Comparison of ENCODE assay signal across 21 mouse cellular contexts in genomic region chr3:58727601-58728000, GRCm38 (mm10).
"Had no signal": no experiment of that assay in that cellular context is flagged by ENCODE, and none has a peak within 500 bp of the region (broad histone marks: within the 10 kb centered on the region; RNA-seq: fewer than 3 reads in every experiment).

No protein-coding gene starts in this region.

- DNase-seq: kidney, adult 11 months; kidney, adult 18-20 months; kidney, adult 2 months; kidney, adult 8-10 months had no signal

- H3K27me3 ChIP-seq: heart, embryonic 12.5 days; heart, embryonic 13.5 days; heart, embryonic 15.5 days; hindbrain, embryonic 12.5 days; hindbrain, embryonic 13.5 days; hindbrain, embryonic 15.5 days; intestine, embryonic 15.5 days; kidney, embryonic 15.5 days had no signal

- H3K27ac ChIP-seq: heart, embryonic 13.5 days; heart, embryonic 15.5 days; hindbrain, embryonic 10.5 days; hindbrain, embryonic 12.5 days; hindbrain, embryonic 13.5 days; hindbrain, embryonic 14.5 days; hindbrain, embryonic 15.5 days; hindbrain, postnatal 0 days; intestine, embryonic 15.5 days; kidney, embryonic 15.5 days; kidney, postnatal 0 days; layer of hippocampus, adult 2 months had no signal

- H3K4me3 ChIP-seq: heart, embryonic 12.5 days; heart, embryonic 13.5 days; heart, embryonic 15.5 days; hindbrain, embryonic 10.5 days; hindbrain, embryonic 12.5 days; hindbrain, embryonic 13.5 days; hindbrain, embryonic 15.5 days; intestine, embryonic 15.5 days; kidney, embryonic 15.5 days; layer of hippocampus, adult 2 months had no signal

- ATAC-seq: hindbrain, postnatal 0 days; inflammation-experienced regulatory T-cells, adult 6 months; intestine, embryonic 15.5 days; intestine, embryonic 16.5 days; intestine, postnatal 0 days had no signal

- H3K9me3 ChIP-seq: heart, embryonic 12.5 days; heart, embryonic 13.5 days; heart, embryonic 15.5 days; hindbrain, embryonic 10.5 days; hindbrain, embryonic 12.5 days; hindbrain, embryonic 13.5 days; hindbrain, embryonic 15.5 days; intestine, embryonic 15.5 days; kidney, embryonic 15.5 days had no signal

- H3K9ac ChIP-seq: heart, embryonic 12.5 days; heart, embryonic 13.5 days; heart, embryonic 15.5 days; hindbrain, embryonic 12.5 days; hindbrain, embryonic 13.5 days; hindbrain, embryonic 14.5 days; hindbrain, embryonic 15.5 days; intestine, embryonic 15.5 days; kidney, embryonic 15.5 days had no signal

- H3K4me1 ChIP-seq: heart, embryonic 12.5 days; heart, embryonic 13.5 days; heart, embryonic 15.5 days; hindbrain, embryonic 15.5 days; intestine, embryonic 15.5 days; kidney, embryonic 15.5 days had no signal

- H3K4me2 ChIP-seq: heart, embryonic 11.5 days; heart, embryonic 12.5 days; heart, embryonic 13.5 days; heart, embryonic 15.5 days; hindbrain, embryonic 12.5 days; hindbrain, embryonic 13.5 days; hindbrain, embryonic 14.5 days; hindbrain, embryonic 15.5 days; intestine, embryonic 15.5 days; kidney, embryonic 15.5 days had no signal

- H3K36me3 ChIP-seq: heart, embryonic 12.5 days; heart, embryonic 13.5 days; heart, embryonic 15.5 days; hindbrain, embryonic 10.5 days; hindbrain, embryonic 12.5 days; hindbrain, embryonic 13.5 days; hindbrain, embryonic 15.5 days; intestine, embryonic 15.5 days; kidney, embryonic 15.5 days had no signal
